Comparison of ENCODE assay signal across 30 mouse cellular contexts in the genomic region with DNA sequence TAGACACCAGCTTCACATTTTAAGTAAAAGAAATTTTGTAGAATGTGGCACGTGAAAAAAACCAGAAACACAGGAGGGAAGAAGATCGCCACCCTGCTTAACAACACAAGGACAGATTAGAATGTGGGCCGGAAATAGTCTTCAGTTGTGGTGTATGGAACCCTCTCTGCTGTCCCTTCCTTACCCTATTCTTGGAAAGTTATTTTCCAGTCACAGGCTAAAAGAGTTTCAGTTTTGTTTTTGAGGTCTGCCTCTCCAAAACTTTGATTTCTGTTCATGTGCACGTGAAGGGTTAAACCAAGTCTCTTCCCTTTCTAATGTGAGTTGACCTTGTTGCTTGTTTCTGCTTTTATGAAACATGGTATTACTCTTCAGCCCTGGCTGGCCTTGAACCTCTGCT.
DNase-seq lines count a peak whose midpoint lies in the region; ATAC-seq and TF ChIP-seq lines count a peak whose summit lies in the region.
"Had no signal": no experiment of that assay in that cellular context is flagged by ENCODE, and none has a peak within 500 bp of the region (broad histone marks: within the 10 kb centered on the region; RNA-seq: fewer than 3 reads in every experiment).

No protein-coding gene starts in this region.

- TF ChIP-seq CTCF in liver, postnatal 0 days (IDR thresholded peaks at IDR 0.05; ENCODE audit: low read depth) = no peak

- H3ac ChIP-seq in myocyte (ENCODE audit: control insufficient read depth, insufficient read length) = no peak overlapping the region

- TF ChIP-seq EP300 in liver, postnatal 0 days (IDR thresholded peaks at IDR 0.05; ENCODE audit: low read depth) = no peak

- TF ChIP-seq POLR2A in myocyte (IDR thresholded peaks at IDR 0.05; ENCODE audit: insufficient read length, low read depth) = no peak

- no peak overlapping the region for H3K9ac ChIP-seq in liver, postnatal 0 days (replicated peaks)
- H3K9ac ChIP-seq: embryonic facial prominence, embryonic 13.5 days; forebrain, embryonic 13.5 days; heart, embryonic 12.5 days; heart, embryonic 15.5 days; hindbrain, embryonic 13.5 days had no signal

- H3K27me3 ChIP-seq in myocyte (ENCODE audit: control insufficient read depth, insufficient read depth, insufficient read length) = peaks cover 16% of the 10 kb centered on the region
- H3K27me3 ChIP-seq in liver, postnatal 0 days (ENCODE audit: insufficient read depth, low read length) = no peaks in the 10 kb centered on the region
- H3K27me3 ChIP-seq: embryonic facial prominence, embryonic 13.5 days; forebrain, embryonic 13.5 days; heart, embryonic 12.5 days; heart, embryonic 15.5 days had no signal

- no peak overlapping the region for H3K27ac ChIP-seq in liver, postnatal 0 days (ENCODE audit: low read depth)
- H3K27ac ChIP-seq: embryonic facial prominence, embryonic 10.5 days; embryonic facial prominence, embryonic 13.5 days; forebrain, embryonic 10.5 days; forebrain, embryonic 13.5 days; heart, embryonic 15.5 days; hindbrain, embryonic 10.5 days; hindbrain, embryonic 13.5 days had no signal

- ATAC-seq in CD4-positive, CD25-positive, alpha-beta regulatory T cell, adult 4 months = peak; percentile 23
- peak; percentile 37 for ATAC-seq in common myeloid progenitor, adult 5-6 weeks (replicated peaks; ENCODE audit: low read depth, poor library complexity, severe bottlenecking)
- no peak for ATAC-seq in liver, postnatal 0 days
- ATAC-seq: forebrain, embryonic 13.5 days; forebrain, embryonic 16.5 days; hindbrain, embryonic 16.5 days; intestine, postnatal 0 days; Patski had no signal

- no peak for DNase-seq in cerebellum, postnatal 4 days (ENCODE audit: low spot score in 2 of 2)
- DNase-seq in cerebellum, postnatal 10 days = no peak
- no peak for DNase-seq in heart, adult 11 months
- no peak for DNase-seq in liver, postnatal 0 days
- DNase-seq: adrenal gland, adult 2 months; adrenal gland, postnatal 14 days; cerebellum, adult 11-12 months; cerebellum, adult 8-10 months; cerebellum, postnatal 14 days; embryo, embryonic 11 days; gastrocnemius, postnatal 10 days; gastrocnemius, postnatal 36 days; heart, postnatal 10 days; heart, postnatal 36 days; kidney, adult 2 months had no signal

- H3K4me1 ChIP-seq in liver, postnatal 0 days (ENCODE audit: insufficient read depth) = peaks cover 15% of the 10 kb centered on the region
- H3K4me1 ChIP-seq: forebrain, embryonic 13.5 days; hindbrain, embryonic 13.5 days had no signal

- peak overlapping the region; percentile 10 for H3K4me2 ChIP-seq in myocyte (ENCODE audit: low read depth)
- H3K4me2 ChIP-seq in liver, postnatal 0 days (ENCODE audit: low read depth, low read length) = no peak overlapping the region
- H3K4me2 ChIP-seq: embryonic facial prominence, embryonic 13.5 days; forebrain, embryonic 13.5 days; heart, embryonic 12.5 days; heart, embryonic 15.5 days; hindbrain, embryonic 13.5 days had no signal

- H3K4me3 ChIP-seq in myocyte = no peak overlapping the region
- H3K4me3 ChIP-seq in liver, postnatal 0 days (ENCODE audit: low read depth, low read length) = no peak overlapping the region
- H3K4me3 ChIP-seq: embryonic facial prominence, embryonic 10.5 days; embryonic facial prominence, embryonic 13.5 days; forebrain, embryonic 10.5 days; forebrain, embryonic 13.5 days; heart, embryonic 12.5 days; heart, embryonic 15.5 days; hindbrain, embryonic 10.5 days; hindbrain, embryonic 13.5 days had no signal

- H3K79me2 ChIP-seq in myocyte (ENCODE audit: control insufficient read depth, insufficient read depth) = no peaks in the 10 kb centered on the region

- no peaks in the 10 kb centered on the region for H3K9me3 ChIP-seq in liver, postnatal 0 days (ENCODE audit: low read length)
- H3K9me3 ChIP-seq: embryonic facial prominence, embryonic 10.5 days; embryonic facial prominence, embryonic 13.5 days; forebrain, embryonic 10.5 days; forebrain, embryonic 13.5 days; heart, embryonic 12.5 days; heart, embryonic 15.5 days; hindbrain, embryonic 10.5 days; hindbrain, embryonic 13.5 days had no signal

- no peaks in the 10 kb centered on the region for H3K36me3 ChIP-seq in myocyte (ENCODE audit: control insufficient read depth, insufficient read depth)
- no peaks in the 10 kb centered on the region for H3K36me3 ChIP-seq in liver, postnatal 0 days (replicated peaks; ENCODE audit: insufficient read depth, low read length)
- H3K36me3 ChIP-seq: embryonic facial prominence, embryonic 10.5 days; embryonic facial prominence, embryonic 13.5 days; forebrain, embryonic 10.5 days; heart, embryonic 12.5 days; heart, embryonic 15.5 days; hindbrain, embryonic 10.5 days; hindbrain, embryonic 13.5 days had no signal

- WGBS in liver, postnatal 0 days (ENCODE audit: insufficient replicate concordance) = 60% methylated on average over 4 of the region's 4 CpGs

TF ChIP-seq in myocyte, 11 proteins besides CTCF, POLR2A, EP300 and RAD21:
- TF ChIP-seq MYOD1 (IDR thresholded peaks at IDR 0.05; ENCODE audit: control insufficient read depth in 1 of 3, insufficient read length in 2 of 3, low read depth in 2 of 3) (no peak), TCF12 (IDR thresholded peaks at IDR 0.05; ENCODE audit: insufficient read depth, poor library complexity, severe bottlenecking) (no peak), MAX (IDR thresholded peaks at IDR 0.05; ENCODE audit: low read depth) (no peak), TCF3 (IDR thresholded peaks at IDR 0.05; ENCODE audit: insufficient read length, low read depth) (no peak), CEBPB (IDR thresholded peaks at IDR 0.05; ENCODE audit: insufficient read depth, poor library complexity, severe bottlenecking) (no peak), POLR2AphosphoS2 (IDR thresholded peaks at IDR 0.05; ENCODE audit: insufficient read length, low read depth) (no peak), REST (IDR thresholded peaks at IDR 0.05; ENCODE audit: insufficient read depth, insufficient read length) (no peak), USF1 (IDR thresholded peaks at IDR 0.05; ENCODE audit: low read depth) (no peak), MYOG (IDR thresholded peaks at IDR 0.05; ENCODE audit: control insufficient read depth in 1 of 3, insufficient read depth in 1 of 3, insufficient read length in 2 of 3, low read depth in 2 of 3) (no peak), SRF (IDR thresholded peaks at IDR 0.05; ENCODE audit: control insufficient read depth, insufficient read length, low read depth) (no peak), E2F4 (IDR thresholded peaks at IDR 0.05; ENCODE audit: insufficient read depth) (no peak)
